Mouse (Mus musculus) bone marrow macrophage, adult 2 months (primary cell): Measurements from ENCODE around the gene Pex1. TPM values are rescaled to one million over a fixed set of nuclear protein-coding genes. Genes with fewer than 3 reads are reported as not detected.
"Not testable (repeated sequence)": the region's sequence is repeated elsewhere in the genome, so short reads cannot be mapped to it uniquely, and the experiment has no call there.

Source experiments
- H3K27ac ChIP-seq: 2 replicates; pipeline ENCODE4 v1.5.1; 2012; ENCODE audit warnings: low read depth, low read length; ENCODE audit not compliant: insufficient read depth
- H3K4me1 ChIP-seq: 2 replicates; pipeline ENCODE4 v1.6.1; 2012; ENCODE audit warnings: low read length; ENCODE audit not compliant: control insufficient read depth, insufficient read depth
- H3K4me3 ChIP-seq: 2 replicates; pipeline ENCODE4 v1.5.1; 2012; ENCODE audit warnings: mild to moderate bottlenecking, low read length, moderate library complexity; ENCODE audit not compliant: insufficient read depth
- CTCF ChIP-seq: IDR thresholded peaks from 2 replicates; pipeline ENCODE4 v1.5.1; 2012; ENCODE audit warnings: low read depth, mild to moderate bottlenecking, low read length, moderate library complexity
- POLR2A ChIP-seq: IDR thresholded peaks from 2 replicates; pipeline ENCODE4 v1.6.1; 2012; ENCODE audit warnings: mild to moderate bottlenecking, low read depth, low read length, borderline replicate concordance
- polyA plus RNA-seq: library from polyadenylated mRNA; stranded (reverse); fragments of >200 nt; gene quantifications from 2 replicates; pipeline ENCODE4 v1.2.4, GENCODE M21; 2012; ENCODE audit not compliant: missing spikeins, insufficient read depth, insufficient read length

The Pex1 gene
- polyA plus RNA-seq, 1 experiment, result 22.3 TPM

- TF ChIP-seq CTCF (no peak), POLR2A (no peak)
- H3K4me1 ChIP-seq, result peaks cover 8% of the 10 kb centered on the region
- no peak overlapping the region for H3K4me3 ChIP-seq
- no peak overlapping the region for H3K27ac ChIP-seq
Measured at GRCm38 (mm10) chr5:3600298-3600697, 4.4 kb downstream of the Pex1 start.

GRCm38 (mm10) chr5:3600790-3601189 is 4.9 kb downstream of the Pex1 start:
- no peak for TF ChIP-seq CTCF
- TF ChIP-seq POLR2A, result no peak
- Histone ChIP-seq H3K4me1 (peaks cover 8% of the 10 kb centered on the region), H3K27ac (no peak overlapping the region), H3K4me3 (no peak overlapping the region)

- Histone ChIP-seq H3K4me3 (no peak overlapping the region), H3K4me1 (no peaks in the 10 kb centered on the region), H3K27ac (no peak overlapping the region)
- TF ChIP-seq POLR2A (no peak), CTCF (no peak)
Measured at GRCm38 (mm10) chr5:3607114-3607513, 11.2 kb downstream of the Pex1 start.

GRCm38 (mm10) chr5:3609241-3609640 is 13.4 kb downstream of the Pex1 start:
- H3K4me3 ChIP-seq, result no peak overlapping the region
- no peak for TF ChIP-seq POLR2A
- TF ChIP-seq CTCF, result no peak
- H3K4me1 ChIP-seq, result no peaks in the 10 kb centered on the region
- no peak overlapping the region for H3K27ac ChIP-seq

GRCm38 (mm10) chr5:3611835-3612234 is 16.0 kb downstream of the Pex1 start:
- not testable (repeated sequence) for H3K4me3 ChIP-seq, H3K4me1 ChIP-seq

GRCm38 (mm10) chr5:3620486-3620885 is 24.6 kb downstream of the Pex1 start:
- TF ChIP-seq POLR2A (no peak), CTCF (no peak)
- Histone ChIP-seq H3K4me1 (peaks cover 7% of the 10 kb centered on the region), H3K27ac (no peak overlapping the region), H3K4me3 (no peak overlapping the region)

More at GRCm38 (mm10) chr5:3611835-3612234, 16.0 kb downstream of the Pex1 start:
- H3K27ac ChIP-seq, result not testable (repeated sequence)

- H3K4me3 ChIP-seq, result no peak overlapping the region
- no peaks in the 10 kb centered on the region for H3K4me1 ChIP-seq
- H3K27ac ChIP-seq, result no peak overlapping the region
- TF ChIP-seq CTCF (no peak), POLR2A (no peak)
Measured at GRCm38 (mm10) chr5:3630055-3630454, 34.2 kb downstream of the Pex1 start.

GRCm38 (mm10) chr5:3631512-3632271 is 35.8 kb downstream of the Pex1 start:
- H3K4me1 ChIP-seq, result no peaks in the 10 kb centered on the region
- TF ChIP-seq CTCF, result no peak
- no peak for TF ChIP-seq POLR2A
- no peak overlapping the region for H3K27ac ChIP-seq
- no peak overlapping the region for H3K4me3 ChIP-seq

- no peak for TF ChIP-seq CTCF
- no peak for TF ChIP-seq POLR2A
- Histone ChIP-seq H3K4me3 (no peak overlapping the region), H3K4me1 (no peaks in the 10 kb centered on the region), H3K27ac (no peak overlapping the region)
Measured at GRCm38 (mm10) chr5:3632285-3632684, 36.4 kb downstream of the Pex1 start.

GRCm38 (mm10) chr5:3633315-3633714 is 37.4 kb downstream of the Pex1 start:
- no peak overlapping the region for H3K27ac ChIP-seq
- H3K4me1 ChIP-seq, result no peaks in the 10 kb centered on the region
- H3K4me3 ChIP-seq, result no peak overlapping the region
- TF ChIP-seq CTCF (no peak), POLR2A (no peak)
